Mouse (Mus musculus): ENCODE results near the gene Dnah2.

Gene Dnah2

GRCm38 (mm10) chr11:69463996-69464395 lies 84.9 kb downstream of the Dnah2 start:
- no peak for TF ChIP-seq GATA4 (IDR thresholded peaks at IDR 0.05; ENCODE audit: insufficient replicate concordance, low read length)

- no peak for TF ChIP-seq GATA4 (IDR thresholded peaks at IDR 0.05; ENCODE audit: insufficient replicate concordance, low read length)
Measured at GRCm38 (mm10) chr11:69461568-69461967, 87.3 kb downstream of the Dnah2 start.

- TF ChIP-seq GATA4 (IDR thresholded peaks at IDR 0.05; ENCODE audit: insufficient replicate concordance, low read length), result no peak
Measured at GRCm38 (mm10) chr11:69459883-69460282, 89.0 kb downstream of the Dnah2 start.

DNA sequence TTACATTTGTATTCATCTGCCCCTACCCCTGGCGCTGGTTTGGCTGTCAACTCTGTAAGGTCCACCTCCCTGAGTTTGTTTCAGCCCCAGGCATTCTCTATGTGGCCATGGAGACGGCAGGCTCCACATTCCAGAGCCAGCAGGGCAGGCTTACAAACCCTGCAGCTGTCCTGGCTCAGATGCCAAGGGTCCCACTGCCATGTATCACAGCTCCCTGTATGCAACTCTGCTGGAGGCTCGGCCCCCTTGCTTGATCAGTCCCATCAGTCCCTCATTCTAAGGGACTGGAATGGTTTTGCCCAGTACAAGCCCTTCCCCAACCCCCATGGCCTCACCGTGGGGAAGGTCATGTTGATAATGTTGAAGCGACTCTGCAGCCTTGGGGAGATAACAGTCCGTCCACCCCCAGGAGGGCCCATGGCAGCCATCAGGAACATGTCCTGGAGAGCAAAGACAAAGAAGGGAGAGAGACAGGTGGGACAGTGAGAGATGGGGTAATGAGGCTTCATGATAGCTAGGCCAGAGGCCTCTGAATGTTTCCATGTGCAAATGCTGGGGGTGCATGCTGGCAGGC lies 91.8 kb downstream of the Dnah2 start:
- TF ChIP-seq GATA4 (IDR thresholded peaks at IDR 0.05; ENCODE audit: insufficient replicate concordance, low read length), result no peak

- TF ChIP-seq GATA4 (IDR thresholded peaks at IDR 0.05; ENCODE audit: insufficient replicate concordance, low read length), result no peak
Measured at GRCm38 (mm10) chr11:69452114-69452867, 96.6 kb downstream of the Dnah2 start.

GRCm38 (mm10) chr11:69447299-69447698 lies 101.6 kb downstream of the Dnah2 start:
- no peak for TF ChIP-seq GATA4 (IDR thresholded peaks at IDR 0.05; ENCODE audit: insufficient replicate concordance, low read length)

- TF ChIP-seq GATA4 (IDR thresholded peaks at IDR 0.05; ENCODE audit: insufficient replicate concordance, low read length), result no peak
Measured at GRCm38 (mm10) chr11:69443328-69443727, 105.6 kb downstream of the Dnah2 start.

DNA sequence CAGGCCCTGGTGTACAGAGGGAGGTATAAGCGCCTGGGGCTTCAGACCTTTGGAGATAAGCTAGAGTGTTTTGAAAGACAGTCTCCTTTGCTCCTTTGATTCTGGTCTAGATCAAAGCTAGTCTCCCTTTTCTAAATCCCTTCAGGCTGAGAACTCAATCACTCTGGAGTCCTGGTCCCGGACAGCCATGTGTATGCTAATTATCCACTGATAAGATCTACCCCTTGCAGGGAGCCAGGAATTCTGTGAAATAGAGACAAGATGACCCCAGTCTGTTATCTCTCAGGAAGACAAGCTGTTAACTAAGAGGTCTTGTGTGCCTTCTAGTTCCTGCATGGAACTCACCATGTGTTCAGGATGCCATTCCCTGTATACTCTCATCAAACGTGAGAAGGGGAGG lies 111.6 kb downstream of the Dnah2 start:
- no peak for TF ChIP-seq GATA4 (IDR thresholded peaks at IDR 0.05; ENCODE audit: insufficient replicate concordance, low read length)

GRCm38 (mm10) chr11:69433189-69433588 lies 115.7 kb downstream of the Dnah2 start:
- TF ChIP-seq GATA4 (IDR thresholded peaks at IDR 0.05; ENCODE audit: insufficient replicate concordance, low read length), result no peak

DNA sequence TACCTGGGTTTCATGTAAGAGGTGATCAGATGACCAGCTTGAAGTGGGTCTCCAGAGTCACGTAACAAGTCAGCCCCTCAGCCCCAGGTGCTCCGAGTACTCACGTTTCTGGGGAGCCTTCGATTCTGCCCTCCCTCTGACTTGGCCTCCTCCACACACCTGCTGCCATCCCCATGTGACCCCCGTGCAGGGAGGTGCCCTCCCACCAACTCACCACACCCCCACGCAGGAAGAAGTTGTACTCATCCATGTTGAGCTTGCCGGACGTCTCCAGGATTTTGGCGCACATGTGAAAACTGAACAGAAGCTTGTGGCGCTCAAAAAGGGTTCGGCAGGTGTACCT lies 116.3 kb downstream of the Dnah2 start:
- no peak for TF ChIP-seq GATA4 (IDR thresholded peaks at IDR 0.05; ENCODE audit: insufficient replicate concordance, low read length)

DNA sequence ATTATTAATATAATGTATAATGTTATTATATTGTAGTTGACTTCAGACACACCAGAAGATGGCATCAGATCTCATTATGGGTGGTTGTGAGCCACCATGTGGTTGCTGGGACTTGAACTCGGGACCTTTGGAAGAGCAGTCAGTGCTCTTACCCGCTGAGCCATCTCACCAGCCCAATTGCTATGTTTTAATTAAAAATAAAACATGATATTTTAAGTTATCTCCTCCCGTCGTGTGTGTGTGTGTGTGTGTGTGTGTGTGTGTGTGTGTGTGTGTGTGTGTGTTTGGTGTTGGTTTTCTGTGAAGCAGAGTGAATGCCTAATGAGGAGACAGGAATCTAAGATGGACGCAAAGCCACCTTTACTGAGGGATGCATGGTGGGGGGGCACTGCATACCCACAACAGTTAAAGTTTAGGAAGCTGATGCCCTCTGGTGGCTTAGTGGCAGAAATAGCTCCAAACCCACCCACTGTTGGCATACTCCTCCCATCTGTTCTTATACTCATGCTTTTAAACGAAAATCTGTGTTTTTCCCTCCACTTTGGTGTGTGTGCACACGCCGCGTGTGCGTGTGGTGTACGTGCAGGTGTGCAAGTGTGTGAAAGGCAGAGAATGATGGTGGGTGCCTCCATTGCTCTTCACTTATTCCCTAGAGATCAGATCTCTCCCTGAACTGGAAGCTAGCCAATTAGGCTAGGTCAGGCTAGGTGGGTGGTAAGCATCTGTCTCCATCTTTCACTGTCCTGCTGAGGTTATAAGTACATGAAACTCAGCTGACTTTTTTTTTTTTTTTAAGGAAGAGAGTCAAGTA lies 116.9 kb downstream of the Dnah2 start:
- no peak for TF ChIP-seq GATA4 (IDR thresholded peaks at IDR 0.05; ENCODE audit: insufficient replicate concordance, low read length)

DNA sequence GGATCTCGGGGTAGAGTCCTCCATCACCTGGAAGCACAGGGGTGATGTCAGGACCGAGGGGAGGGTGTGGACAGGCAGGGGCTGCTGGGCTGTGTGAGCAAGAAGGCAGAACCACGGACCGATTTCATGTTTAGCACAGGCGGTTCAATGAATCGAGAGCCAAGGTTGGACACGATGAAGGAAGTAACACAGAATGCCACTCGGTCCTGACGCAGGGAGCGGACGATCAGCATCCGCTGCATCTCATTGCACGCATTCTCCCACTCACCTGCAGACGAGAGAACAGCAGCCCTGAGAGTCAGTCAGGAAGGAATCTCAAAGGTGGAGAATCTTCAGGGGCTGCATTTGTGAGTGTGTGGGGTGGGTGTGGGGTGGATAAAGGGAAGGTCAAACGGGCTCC lies 118.3 kb downstream of the Dnah2 start:
- TF ChIP-seq GATA4 (IDR thresholded peaks at IDR 0.05; ENCODE audit: insufficient replicate concordance, low read length), result no peak

DNA sequence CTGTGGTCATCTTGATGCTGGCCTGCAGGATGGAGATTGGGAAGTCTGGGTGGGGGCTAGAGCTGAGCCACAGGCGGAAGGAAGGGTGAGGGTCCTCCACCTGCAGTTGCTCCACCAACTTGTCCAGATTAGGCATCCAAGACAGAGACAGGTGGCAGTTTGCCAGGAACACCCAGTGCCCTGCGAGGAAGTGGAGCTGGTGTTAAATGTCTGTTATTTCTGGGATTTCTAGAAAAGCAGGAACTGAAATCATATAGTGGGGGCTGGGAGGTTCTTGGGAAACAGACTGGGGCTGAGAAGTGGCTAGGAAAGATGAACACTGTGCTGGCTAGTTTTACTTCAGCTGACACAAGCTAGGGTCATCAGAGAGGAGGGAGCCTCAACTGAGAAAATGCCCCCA lies 119.6 kb downstream of the Dnah2 start:
- no peak for TF ChIP-seq GATA4 (IDR thresholded peaks at IDR 0.05; ENCODE audit: insufficient replicate concordance, low read length)

DNA sequence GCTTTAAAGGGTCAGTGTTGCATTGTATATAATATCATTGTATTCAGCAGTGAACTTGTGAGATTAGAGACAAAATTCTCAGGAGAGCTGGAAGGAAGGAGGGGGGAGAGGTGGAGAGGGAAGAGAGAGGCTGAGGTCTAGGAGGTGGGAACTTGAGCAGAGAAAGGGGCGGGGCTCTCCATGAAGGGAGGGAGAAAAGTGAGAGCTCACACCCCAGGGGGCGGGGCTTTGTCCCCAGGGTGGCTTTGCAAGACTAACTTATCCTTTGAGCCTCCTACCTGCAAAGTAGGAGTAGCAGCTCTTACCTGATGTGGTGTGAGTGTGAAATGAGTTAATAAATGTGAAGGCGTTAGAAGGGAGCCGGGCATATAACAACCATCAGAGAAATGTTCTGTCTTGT lies 120.2 kb downstream of the Dnah2 start:
- no peak for TF ChIP-seq GATA4 (IDR thresholded peaks at IDR 0.05; ENCODE audit: insufficient replicate concordance, low read length)

DNA sequence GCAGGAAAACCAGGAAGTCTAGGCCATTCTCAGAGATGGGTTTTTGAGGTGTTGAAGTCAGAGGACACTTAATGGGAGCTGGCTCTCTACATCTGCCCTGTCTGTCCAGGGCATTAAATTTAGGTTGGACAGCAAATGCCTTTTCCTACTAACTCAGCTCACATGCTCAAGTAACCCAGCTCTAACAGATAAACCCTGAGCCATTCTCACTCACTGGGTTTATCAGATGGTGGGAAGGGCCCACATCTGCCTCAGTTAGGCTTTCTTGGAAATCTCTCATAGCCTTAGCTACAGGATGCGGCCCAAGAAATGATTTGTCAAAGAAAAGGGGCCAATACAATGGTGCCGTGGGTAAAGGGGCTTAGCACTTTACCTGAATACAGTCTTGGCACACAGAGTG lies 122.7 kb downstream of the Dnah2 start:
- no peak for TF ChIP-seq GATA4 (IDR thresholded peaks at IDR 0.05; ENCODE audit: insufficient replicate concordance, low read length)

DNA sequence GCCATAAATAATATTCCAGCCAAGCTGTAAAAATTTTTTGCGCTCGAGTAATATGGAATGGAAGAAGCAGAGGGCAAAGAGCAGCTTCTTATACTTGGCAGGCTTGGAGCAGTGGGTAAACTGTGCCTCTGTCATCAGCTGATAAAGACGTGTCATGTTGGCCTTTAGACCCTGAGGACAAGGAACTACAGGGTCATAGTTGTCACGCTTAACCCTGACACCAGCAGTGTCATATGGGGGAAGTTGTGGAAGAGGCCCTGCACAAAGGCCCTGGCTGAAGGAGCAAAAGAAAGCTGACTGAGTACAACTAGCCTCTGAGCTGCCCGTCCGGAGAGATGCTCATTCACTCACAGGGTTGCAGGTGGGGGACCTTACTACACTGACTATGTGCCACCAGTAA lies 125.0 kb downstream of the Dnah2 start:
- TF ChIP-seq GATA4 (IDR thresholded peaks at IDR 0.05; ENCODE audit: insufficient replicate concordance, low read length), result no peak

Measured in liver, adult (tissue).